Mouse (Mus musculus) MEL (cell line): ENCODE data around the gene Zzef1. TPM values are rescaled to one million over a fixed set of nuclear protein-coding genes. Genes with fewer than 3 reads are reported as not detected.
A peak's percentile ranks its signal among the peaks of the same experiment; 100 is the strongest.

ENCODE experiments used
- DNase-seq: peaks from one replicate; pipeline ENCODE4 v3.0.0; 2011; ENCODE audit warnings: low read depth, low spot score
- H3K27ac ChIP-seq: 2 replicates; pipeline ENCODE4 v1.5.1; 2012; ENCODE audit warnings: low read depth, mild to moderate bottlenecking, control low read depth, low read length, moderate library complexity; ENCODE audit not compliant: control insufficient read depth
- H3K27me3 ChIP-seq, 2 experiments: fragments of 150-350 bp in 1 of 2; sonication (generic) in 1 of 2; 2 replicates each; pipeline ENCODE4 v1.6.1; 2012; ENCODE audit warnings: low read length in 2 of 2, mild to moderate bottlenecking in 2 of 2, improper control_type of control experiment in 1 of 2, moderate library complexity in 1 of 2; ENCODE audit not compliant: insufficient read depth in 2 of 2, control insufficient read depth in 1 of 2
- H3K36me3 ChIP-seq, 2 experiments: 2 replicates each; pipeline ENCODE4 v1.6.1; 2012 to 2014; ENCODE audit warnings: low read length in 2 of 2, improper control_type of control experiment in 1 of 2, inconsistent platforms in 1 of 2, mild to moderate bottlenecking in 1 of 2; ENCODE audit not compliant: insufficient read depth in 2 of 2, control insufficient read depth in 1 of 2
- H3K4me1 ChIP-seq, 2 experiments: fragments of 150-350 bp in 1 of 2; sonication (generic) in 1 of 2; 2 replicates each; pipeline ENCODE4 v1.6.1; 2012; ENCODE audit warnings: low read length in 2 of 2, improper control_type of control experiment in 1 of 2, mild to moderate bottlenecking in 1 of 2; ENCODE audit not compliant: insufficient read depth in 2 of 2, control insufficient read depth in 1 of 2
- H3K4me3 ChIP-seq, 2 experiments: fragments of 150-350 bp in 1 of 2; sonication (generic) in 1 of 2; 2 replicates each; pipeline ENCODE4 v1.5.1; 2012; ENCODE audit warnings: low read depth in 2 of 2, low read length in 2 of 2, mild to moderate bottlenecking in 2 of 2, moderate library complexity in 2 of 2, control low read depth in 1 of 2, improper control_type of control experiment in 1 of 2; ENCODE audit not compliant: control insufficient read depth in 1 of 2, insufficient read depth in 1 of 2
- H3K79me2 ChIP-seq: 2 replicates; pipeline ENCODE4 v1.6.1; 2012; ENCODE audit warnings: mild to moderate bottlenecking, low read length, moderate library complexity; ENCODE audit not compliant: control insufficient read depth, poor library complexity, insufficient read depth
- H3K9ac ChIP-seq: 2 replicates; pipeline ENCODE4 v1.6.1; 2012; ENCODE audit warnings: low read depth, mild to moderate bottlenecking, control low read depth, low read length, moderate library complexity; ENCODE audit not compliant: control insufficient read depth, poor library complexity, severe bottlenecking
- H3K9me3 ChIP-seq: fragments of 150-350 bp; sonication (generic); replicated peaks from 2 replicates; pipeline ENCODE4 v1.6.1; 2012; ENCODE audit warnings: mild to moderate bottlenecking, low read length, improper control_type of control experiment, moderate library complexity; ENCODE audit not compliant: insufficient read depth
- CHD2 ChIP-seq: IDR thresholded peaks from 2 replicates; pipeline ENCODE4 v1.6.1; 2011; ENCODE audit warnings: low read length, improper control_type of control experiment
- CTCF ChIP-seq, 3 experiments: IDR thresholded peaks in 2 of 3; conservative IDR thresholded peaks in 1 of 3; 2 replicates each; pipeline ENCODE4 v1.5.1; 2011 to 2012; ENCODE audit warnings: low read length in 3 of 3, low read depth in 2 of 3, mild to moderate bottlenecking in 2 of 3, improper control_type of control experiment in 1 of 3, inconsistent platforms in 1 of 3, mixed read lengths in 1 of 3, moderate library complexity in 1 of 3; ENCODE audit not compliant: control insufficient read depth in 1 of 3, insufficient read depth in 1 of 3, poor library complexity in 1 of 3, severe bottlenecking in 1 of 3
- GABPA ChIP-seq: IDR thresholded peaks from 2 replicates; pipeline ENCODE4 v1.6.1; 2012; ENCODE audit warnings: low read depth, mild to moderate bottlenecking, inconsistent platforms, low read length, improper control_type of control experiment, moderate library complexity
- HCFC1 ChIP-seq: IDR thresholded peaks from 2 replicates; pipeline ENCODE4 v1.6.1; 2012; ENCODE audit warnings: low read depth, mild to moderate bottlenecking, inconsistent platforms, low read length, improper control_type of control experiment, moderate library complexity
- JUND ChIP-seq: IDR thresholded peaks from 2 replicates; pipeline ENCODE4 v1.6.1; 2011; ENCODE audit warnings: low read depth, mild to moderate bottlenecking, improper control_type of control experiment, low read length
- MAX ChIP-seq: IDR thresholded peaks from 2 replicates; pipeline ENCODE4 v1.6.1; 2011; ENCODE audit warnings: low read length, improper control_type of control experiment
- MXI1 ChIP-seq: IDR thresholded peaks from 2 replicates; pipeline ENCODE4 v1.6.1; 2011; ENCODE audit warnings: mild to moderate bottlenecking, low read depth, low read length, improper control_type of control experiment
- RAD21 ChIP-seq: IDR thresholded peaks from 2 replicates; pipeline ENCODE4 v1.6.1; 2011; ENCODE audit warnings: mild to moderate bottlenecking, low read depth, low read length, improper control_type of control experiment
- SMC3 ChIP-seq: IDR thresholded peaks from 2 replicates; pipeline ENCODE4 v1.6.1; 2011; ENCODE audit warnings: low read depth, low read length, improper control_type of control experiment
- TAL1 ChIP-seq: IDR thresholded peaks from 2 replicates; pipeline ENCODE4 v1.6.1; 2012; ENCODE audit warnings: mild to moderate bottlenecking, inconsistent platforms, low read length, moderate library complexity, mixed read lengths
- TBP ChIP-seq: IDR thresholded peaks from 2 replicates; pipeline ENCODE4 v1.8.0; 2011; ENCODE audit warnings: low read depth, low read length, improper control_type of control experiment
- TCF12 ChIP-seq: IDR thresholded peaks from 2 replicates; pipeline ENCODE4 v1.6.1; 2014; ENCODE audit warnings: low read depth, mild to moderate bottlenecking, inconsistent platforms, low read length, improper control_type of control experiment, moderate library complexity
- USF1 ChIP-seq: IDR thresholded peaks from 2 replicates; pipeline ENCODE4 v1.6.1; 2014; ENCODE audit warnings: low read depth, mild to moderate bottlenecking, inconsistent platforms, low read length, improper control_type of control experiment, moderate library complexity
- ZC3H11A ChIP-seq: IDR thresholded peaks from 2 replicates; pipeline ENCODE4 v1.6.1; 2012; ENCODE audit warnings: low read depth, mild to moderate bottlenecking, inconsistent platforms, low read length, improper control_type of control experiment
- ZNF384 ChIP-seq: IDR thresholded peaks from 2 replicates; pipeline ENCODE4 v1.6.1; 2012; ENCODE audit warnings: low read depth, mild to moderate bottlenecking, inconsistent platforms, low read length, improper control_type of control experiment
- polyA plus RNA-seq, 2 experiments: library from polyadenylated mRNA; stranded (reverse) in 1 of 2; unstranded in 1 of 2; fragments of >175 nt in 1 of 2; fragments of >200 nt in 1 of 2; gene quantifications; 2 replicates each; pipeline versions ENCODE4 v1.2.1 to v1.2.4; 2012; ENCODE audit warnings: low replicate concordance in 2 of 2, low read depth in 1 of 2; ENCODE audit not compliant: insufficient read length in 2 of 2, insufficient read depth in 1 of 2, missing spikeins in 1 of 2
- total RNA-seq: library from RNA; depleted of rRNA; stranded (reverse); fragments of 300-350 nt; gene quantifications from 2 replicates; pipeline ENCODE4 v1.2.3, GENCODE M21; 2012

The Zzef1 gene
- total and polyA plus RNA-seq, 3 experiments = 13.3 to 17.6 TPM; not detected in 1

DNA sequence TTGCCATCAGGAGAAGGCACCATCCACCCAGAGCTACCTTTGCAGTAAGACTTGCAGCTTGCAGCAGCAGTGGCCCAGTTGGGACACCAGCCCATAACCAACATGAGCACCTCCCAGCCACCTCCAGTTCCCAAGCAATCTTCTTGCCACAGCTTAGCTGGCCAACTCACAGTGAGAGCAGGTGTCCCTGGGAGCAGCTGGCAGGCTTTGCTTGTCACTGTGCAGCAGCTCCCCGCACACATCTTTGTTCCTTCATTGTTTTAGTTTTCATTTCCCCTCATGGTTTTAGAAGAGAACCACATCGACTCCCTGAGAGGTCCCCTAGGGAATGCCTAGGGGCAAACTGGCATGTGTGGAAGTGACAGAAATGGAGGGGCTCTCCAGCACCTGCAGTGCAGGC is 129.0 kb downstream of the Zzef1 start:
- no peak overlapping the region for H3K9ac ChIP-seq
- H3K9me3 ChIP-seq = no peaks in the 10 kb centered on the region
- H3K79me2 ChIP-seq = no peaks in the 10 kb centered on the region
- DNase-seq = peak; percentile 25
- TF ChIP-seq USF1 = no peak
- no peak for TF ChIP-seq JUND
- TF ChIP-seq TAL1 = 0 out of 2 replicates have a peak, but pooled peaks have one; percentile 9
- peak overlapping the region; percentile 20 for H3K27ac ChIP-seq
- H3K4me1 ChIP-seq = peaks cover 18 to 29% of the 10 kb centered on the region in 2 experiments
- H3K4me3 ChIP-seq = no peak overlapping the region
- H3K27me3 ChIP-seq = no peaks in the 10 kb centered on the region
- H3K36me3 ChIP-seq = peaks cover 0 to 27% of the 10 kb centered on the region in 2 experiments; a peak in 2 of 4 replicates

DNA sequence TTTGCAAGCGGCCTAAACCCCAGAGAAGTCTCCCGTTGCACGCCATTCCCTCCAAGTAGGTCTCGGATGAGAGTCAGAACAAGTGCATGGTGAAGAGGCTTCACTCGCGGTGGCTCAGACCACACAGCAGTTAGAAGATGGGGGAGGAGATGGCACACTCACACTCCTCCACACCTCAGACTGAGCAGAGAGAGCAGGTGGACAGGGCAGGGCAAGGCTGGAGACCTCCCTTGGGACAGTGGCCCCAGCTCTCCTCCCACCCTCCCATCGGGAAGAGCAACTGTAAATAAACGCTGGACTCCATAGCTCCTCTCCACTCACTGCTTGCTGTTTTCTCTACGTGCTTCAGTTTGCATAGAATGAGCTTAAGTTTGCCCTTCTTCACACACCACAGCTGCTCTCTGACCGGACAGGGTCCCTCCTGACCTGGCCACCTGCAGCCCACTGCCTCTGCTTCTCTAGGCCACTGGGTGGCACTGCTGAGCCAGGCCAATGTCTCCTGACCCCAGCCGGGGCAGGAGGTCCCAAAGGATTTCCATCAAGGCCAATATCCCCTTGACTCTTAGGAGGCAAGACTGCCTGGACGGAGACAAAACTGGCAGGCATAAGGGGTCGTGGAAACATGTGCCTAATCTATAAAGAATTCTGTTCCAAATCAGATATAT is 130.3 kb downstream of the Zzef1 start:
- peak; percentile 55 for DNase-seq
- H3K4me1 ChIP-seq = peaks cover 18 to 29% of the 10 kb centered on the region in 2 experiments
- no peaks in the 10 kb centered on the region for H3K9me3 ChIP-seq
- no peak for TF ChIP-seq TCF12
- no peak for TF ChIP-seq HCFC1
- peak; percentile 81 for TF ChIP-seq RAD21
- no peak for TF ChIP-seq MAX
- peak; percentile 93 to 96 (median 96) for TF ChIP-seq CTCF (IDR thresholded peaks at IDR 0.05 in 2 of 3, conservative IDR thresholded peaks at IDR 0.05 in 1 of 3; ENCODE audit: control insufficient read depth in 1 of 3, insufficient read depth in 1 of 3, low read depth in 2 of 3, low read length in 3 of 3, poor library complexity in 1 of 3, severe bottlenecking in 1 of 3)
- TF ChIP-seq CHD2 = no peak
- TF ChIP-seq GABPA = no peak
- peak; percentile 80 for TF ChIP-seq ZC3H11A
- no peak for TF ChIP-seq USF1
- peak; percentile 92 for TF ChIP-seq SMC3
- no peaks in the 10 kb centered on the region for H3K27me3 ChIP-seq
- no peak overlapping the region for H3K9ac ChIP-seq
- H3K27ac ChIP-seq = no peak overlapping the region
- H3K4me3 ChIP-seq = no peak overlapping the region
- H3K79me2 ChIP-seq = no peaks in the 10 kb centered on the region
- H3K36me3 ChIP-seq = peaks cover 0 to 27% of the 10 kb centered on the region in 2 experiments; a peak in 2 of 4 replicates

DNA sequence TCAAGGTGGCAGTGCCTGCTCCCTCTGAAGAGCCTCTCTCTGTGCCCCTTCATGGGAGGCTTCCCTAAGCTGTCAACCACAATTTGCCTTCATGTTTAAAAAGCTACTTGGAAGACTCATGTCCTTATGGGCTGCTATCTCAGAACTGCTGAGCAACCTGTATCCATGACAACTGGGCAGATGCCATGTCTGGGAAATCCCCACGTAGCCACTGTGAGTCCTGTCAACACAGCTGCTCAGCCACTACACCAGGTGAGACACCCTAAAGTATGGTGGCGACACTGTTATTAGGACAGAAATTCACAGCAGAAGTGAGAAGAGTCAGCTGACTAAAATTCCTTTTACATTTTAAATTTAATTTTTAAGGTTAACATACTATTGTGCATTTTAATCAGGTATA is 132.5 kb downstream of the Zzef1 start:
- TF ChIP-seq HCFC1 (no peak), MXI1 (no peak), TBP (no peak), TCF12 (no peak), CTCF (IDR thresholded peaks at IDR 0.05 in 2 of 3, conservative IDR thresholded peaks at IDR 0.05 in 1 of 3; ENCODE audit: control insufficient read depth in 1 of 3, insufficient read depth in 1 of 3, low read depth in 2 of 3, low read length in 3 of 3, poor library complexity in 1 of 3, severe bottlenecking in 1 of 3) (no peak), ZNF384 (no peak)
- no peak overlapping the region for H3K27ac ChIP-seq
- peaks cover 0 to 18% of the 10 kb centered on the region in 2 experiments; a peak in 2 of 4 replicates for H3K36me3 ChIP-seq
- peak; percentile 32 for DNase-seq
- H3K4me3 ChIP-seq = no peak overlapping the region
- H3K4me1 ChIP-seq = peaks cover 15 to 19% of the 10 kb centered on the region in 2 experiments
- H3K9ac ChIP-seq = no peak overlapping the region
- no peaks in the 10 kb centered on the region for H3K9me3 ChIP-seq
- H3K27me3 ChIP-seq = no peaks in the 10 kb centered on the region
- no peaks in the 10 kb centered on the region for H3K79me2 ChIP-seq
